24 mouse cellular contexts compared by ENCODE assay signal in genomic region chr6:37004914-37005313, GRCm38 (mm10).
"Had no signal": no experiment of that assay in that cellular context is flagged by ENCODE, and none has a peak within 500 bp of the region (broad histone marks: within the 10 kb centered on the region; RNA-seq: fewer than 3 reads in every experiment).

No protein-coding gene starts in this region.

- H3K27ac ChIP-seq: heart, embryonic 10.5 days; hindbrain, embryonic 10.5 days; hindbrain, embryonic 12.5 days; hindbrain, embryonic 14.5 days; intestine, embryonic 15.5 days; layer of hippocampus, adult 2 months; left cerebral cortex, adult 2 months; limb, embryonic 10.5 days; limb, embryonic 12.5 days; liver, embryonic 13.5 days had no signal

- ATAC-seq: forebrain, postnatal 0 days; hindbrain, embryonic 16.5 days; inflammation-experienced regulatory T-cells, adult 6 months; intestine, embryonic 15.5 days; intestine, postnatal 0 days had no signal

- H3K9ac ChIP-seq: forebrain, postnatal 0 days; heart, embryonic 12.5 days; hindbrain, embryonic 12.5 days; hindbrain, embryonic 14.5 days; intestine, embryonic 15.5 days; limb, embryonic 12.5 days; liver, embryonic 13.5 days had no signal

- H3K4me1 ChIP-seq: heart, embryonic 10.5 days; hindbrain, embryonic 12.5 days; intestine, embryonic 15.5 days; limb, embryonic 12.5 days; liver, embryonic 13.5 days had no signal

- H3K4me2 ChIP-seq: heart, embryonic 12.5 days; hindbrain, embryonic 12.5 days; hindbrain, embryonic 14.5 days; intestine, embryonic 15.5 days; limb, embryonic 12.5 days; liver, embryonic 13.5 days had no signal

- H3K4me3 ChIP-seq: heart, embryonic 10.5 days; heart, embryonic 12.5 days; hindbrain, embryonic 10.5 days; hindbrain, embryonic 12.5 days; intestine, embryonic 15.5 days; layer of hippocampus, adult 2 months; left cerebral cortex, adult 2 months; limb, embryonic 10.5 days; limb, embryonic 12.5 days; liver, embryonic 13.5 days had no signal

- H3K9me3 ChIP-seq: heart, embryonic 10.5 days; heart, embryonic 12.5 days; hindbrain, embryonic 10.5 days; hindbrain, embryonic 12.5 days; intestine, embryonic 15.5 days; limb, embryonic 10.5 days; limb, embryonic 12.5 days; liver, embryonic 13.5 days had no signal

- DNase-seq: forebrain, postnatal 0 days; gastrocnemius, postnatal 10 days; gastrocnemius, postnatal 25 days; heart, adult 18-20 months; heart, postnatal 10 days; heart, postnatal 4 days; kidney, adult 2 months; kidney, postnatal 10 days; kidney, postnatal 25 days; kidney, postnatal 4 days; liver, embryonic 13.5 days had no signal

- H3K27me3 ChIP-seq: heart, embryonic 12.5 days; hindbrain, embryonic 12.5 days; intestine, embryonic 15.5 days; limb, embryonic 12.5 days; liver, embryonic 13.5 days had no signal

- H3K36me3 ChIP-seq: heart, embryonic 10.5 days; heart, embryonic 12.5 days; hindbrain, embryonic 10.5 days; hindbrain, embryonic 12.5 days; intestine, embryonic 15.5 days; limb, embryonic 10.5 days; limb, embryonic 12.5 days; liver, embryonic 13.5 days had no signal
